Mouse (Mus musculus): Measurements from ENCODE around the gene Wdr89.

- TF ChIP-seq TAL1 (IDR thresholded peaks at IDR 0.05; ENCODE audit: low read length) (no peak), GATA1 (IDR thresholded peaks at IDR 0.05; ENCODE audit: low read length) (no peak)
Measured at GRCm38 (mm10) chr12:75672630-75673029, 3.3 kb upstream of the Wdr89 start.
